Mouse (Mus musculus): ENCODE data around the gene Fbxl18.

Gene Fbxl18

GRCm38 (mm10) chr5:142897568-142898248 lies 2.5 kb upstream of the Fbxl18 start:
- TF ChIP-seq GATA4 (IDR thresholded peaks at IDR 0.05; ENCODE audit: insufficient replicate concordance, low read length) = no peak

- no peak for TF ChIP-seq GATA4 (IDR thresholded peaks at IDR 0.05; ENCODE audit: insufficient replicate concordance, low read length)
Observed at GRCm38 (mm10) chr5:142896713-142897112, 1.5 kb upstream of the Fbxl18 start.

GRCm38 (mm10) chr5:142896192-142896591 lies 971 bp upstream of the Fbxl18 start:
- TF ChIP-seq GATA4 (IDR thresholded peaks at IDR 0.05; ENCODE audit: insufficient replicate concordance, low read length) = no peak

- no peak for TF ChIP-seq GATA4 (IDR thresholded peaks at IDR 0.05; ENCODE audit: insufficient replicate concordance, low read length)
Observed at GRCm38 (mm10) chr5:142891396-142891795, 3.8 kb downstream of the Fbxl18 start.

GRCm38 (mm10) chr5:142886761-142887160 lies 8.5 kb downstream of the Fbxl18 start:
- no peak for TF ChIP-seq GATA4 (IDR thresholded peaks at IDR 0.05; ENCODE audit: insufficient replicate concordance, low read length)

- TF ChIP-seq GATA4 (IDR thresholded peaks at IDR 0.05; ENCODE audit: insufficient replicate concordance, low read length) = no peak
Observed at GRCm38 (mm10) chr5:142886181-142886580, 9.0 kb downstream of the Fbxl18 start.

- TF ChIP-seq GATA4 (IDR thresholded peaks at IDR 0.05; ENCODE audit: insufficient replicate concordance, low read length) = no peak
Observed at GRCm38 (mm10) chr5:142882471-142882870, 12.8 kb downstream of the Fbxl18 start.

GRCm38 (mm10) chr5:142881936-142882335 lies 13.3 kb downstream of the Fbxl18 start:
- TF ChIP-seq GATA4 (IDR thresholded peaks at IDR 0.05; ENCODE audit: insufficient replicate concordance, low read length) = no peak

- no peak for TF ChIP-seq GATA4 (IDR thresholded peaks at IDR 0.05; ENCODE audit: insufficient replicate concordance, low read length)
Observed at GRCm38 (mm10) chr5:142880806-142881516, 14.3 kb downstream of the Fbxl18 start.

- no peak for TF ChIP-seq GATA4 (IDR thresholded peaks at IDR 0.05; ENCODE audit: insufficient replicate concordance, low read length)
Observed at GRCm38 (mm10) chr5:142880246-142880645, 15.0 kb downstream of the Fbxl18 start.

- TF ChIP-seq GATA4 (IDR thresholded peaks at IDR 0.05; ENCODE audit: insufficient replicate concordance, low read length) = no peak
Observed at GRCm38 (mm10) chr5:142879318-142880175, 15.7 kb downstream of the Fbxl18 start.

GRCm38 (mm10) chr5:142878570-142878969 lies 16.7 kb downstream of the Fbxl18 start:
- TF ChIP-seq GATA4 (IDR thresholded peaks at IDR 0.05; ENCODE audit: insufficient replicate concordance, low read length) = no peak

GRCm38 (mm10) chr5:142877337-142878280 lies 17.6 kb downstream of the Fbxl18 start:
- TF ChIP-seq GATA4 (IDR thresholded peaks at IDR 0.05; ENCODE audit: insufficient replicate concordance, low read length) = no peak

- no peak for TF ChIP-seq GATA4 (IDR thresholded peaks at IDR 0.05; ENCODE audit: insufficient replicate concordance, low read length)
Observed at GRCm38 (mm10) chr5:142876896-142877295, 18.3 kb downstream of the Fbxl18 start.

GRCm38 (mm10) chr5:142875513-142875905 lies 19.7 kb downstream of the Fbxl18 start:
- TF ChIP-seq GATA4 (IDR thresholded peaks at IDR 0.05; ENCODE audit: insufficient replicate concordance, low read length) = no peak
